Mouse (Mus musculus) cerebellum, postnatal 4 days (tissue): Measurements from ENCODE around the gene Arih1.
A peak's percentile ranks its signal among the peaks of the same experiment; 100 is the strongest.
"Not testable (repeated sequence)": the region's sequence is repeated elsewhere in the genome, so short reads cannot be mapped to it uniquely, and the experiment has no call there.

Experiments used
- DNase-seq, 2 experiments: peaks; one replicate each; pipeline ENCODE4 v3.0.0; 2022; ENCODE audit warnings: low spot score in 2 of 2, mixed read lengths in 1 of 2

The Arih1 gene

GRCm38 (mm10) chr9:59458997-59459510, 27.4 kb downstream of the Arih1 start:
- no peak for DNase-seq

- no peak for DNase-seq
These were observed 28.0 kb downstream of the Arih1 start for GRCm38 (mm10) chr9:59458416-59458815.

- no peak for DNase-seq
These were observed 28.7 kb downstream of the Arih1 start for GRCm38 (mm10) chr9:59457671-59458070.

- DNase-seq, result no peak
These were observed 30.9 kb downstream of the Arih1 start for GRCm38 (mm10) chr9:59455404-59456068.

GRCm38 (mm10) chr9:59433729-59434128, 52.7 kb downstream of the Arih1 start:
- no peak for DNase-seq

- DNase-seq, result no peak
These were observed 54.8 kb downstream of the Arih1 start for GRCm38 (mm10) chr9:59431626-59432025.

- no peak for DNase-seq
These were observed 65.9 kb downstream of the Arih1 start for GRCm38 (mm10) chr9:59420487-59420886.

GRCm38 (mm10) chr9:59407271-59407670, 79.1 kb downstream of the Arih1 start:
- DNase-seq, result no peak

- DNase-seq, result no peak
These were observed 97.3 kb downstream of the Arih1 start for GRCm38 (mm10) chr9:59389086-59389485.

- no peak for DNase-seq
These were observed 98.1 kb downstream of the Arih1 start for GRCm38 (mm10) chr9:59388311-59388710.

GRCm38 (mm10) chr9:59387461-59387860, 99.0 kb downstream of the Arih1 start:
- DNase-seq, result no peak

GRCm38 (mm10) chr9:59375626-59376025, 110.8 kb downstream of the Arih1 start:
- DNase-seq, result no peak

- no peak for DNase-seq
These were observed 116.8 kb downstream of the Arih1 start for GRCm38 (mm10) chr9:59369646-59370045.

GRCm38 (mm10) chr9:59369220-59369619, 117.2 kb downstream of the Arih1 start:
- no peak for DNase-seq

GRCm38 (mm10) chr9:59360487-59360886, 125.9 kb downstream of the Arih1 start:
- not testable (repeated sequence) for DNase-seq

- DNase-seq, result not testable (repeated sequence)
These were observed 128.4 kb downstream of the Arih1 start for GRCm38 (mm10) chr9:59358041-59358440.

- DNase-seq, result peak; percentile 73 to 85
These were observed 133.2 kb downstream of the Arih1 start, which contains the start of gene Bbs4 for GRCm38 (mm10) chr9:59353253-59353639. Gene Bbs4 (minus strand): TSS chr9:59353508.

- no peak for DNase-seq
These were observed 133.7 kb downstream of the Arih1 start for GRCm38 (mm10) chr9:59352586-59353252.

- no peak for DNase-seq
These were observed 140.2 kb downstream of the Arih1 start for GRCm38 (mm10) chr9:59346176-59346575.

- no peak for DNase-seq
These were observed 146.4 kb downstream of the Arih1 start for GRCm38 (mm10) chr9:59340002-59340401.

- DNase-seq, result no peak
These were observed 147.3 kb downstream of the Arih1 start for GRCm38 (mm10) chr9:59339107-59339506.

- DNase-seq, result no peak
These were observed 148.0 kb downstream of the Arih1 start for GRCm38 (mm10) chr9:59338411-59338810.
